28 mouse cellular contexts compared by ENCODE assay signal in genomic region chr2:131481733-131482132, GRCm38 (mm10). TPM values are rescaled to one million over a fixed set of nuclear protein-coding genes. Genes with fewer than 3 reads are reported as not detected.
A peak's percentile ranks its signal among the peaks of the same experiment; 100 is the strongest.
DNase-seq lines count a peak whose midpoint lies in the region; ATAC-seq lines count a peak whose summit lies in the region.
"Had no signal": no experiment of that assay in that cellular context is flagged by ENCODE, and none has a peak within 500 bp of the region (broad histone marks: within the 10 kb centered on the region; RNA-seq: fewer than 3 reads in every experiment).

No protein-coding gene starts in this region.

- no peak for ATAC-seq in embryonic facial prominence, embryonic 13.5 days (ENCODE audit: insufficient number of reproducible peaks, insufficient read depth, low FRiP score, low TSS enrichment, low read depth)
- ATAC-seq in limb, embryonic 12.5 days (ENCODE audit: insufficient number of reproducible peaks, insufficient read depth, low FRiP score, low TSS enrichment, low read depth) = no peak
- no peak for ATAC-seq in forebrain, embryonic 13.5 days
- no peak for ATAC-seq in forebrain, embryonic 16.5 days
- ATAC-seq: activated CD4-positive, CD25-positive, alpha-beta regulatory T cell, adult 4 months; forebrain, postnatal 0 days; hindbrain, postnatal 0 days; intestine, embryonic 16.5 days had no signal

- peaks cover 23% of the 10 kb centered on the region for H3K4me1 ChIP-seq in embryonic facial prominence, embryonic 13.5 days
- peaks cover 12% of the 10 kb centered on the region for H3K4me1 ChIP-seq in embryonic facial prominence, embryonic 10.5 days
- H3K4me1 ChIP-seq in limb, embryonic 12.5 days (replicated peaks) = peaks cover 25% of the 10 kb centered on the region
- H3K4me1 ChIP-seq in forebrain, embryonic 13.5 days = no peaks in the 10 kb centered on the region
- H3K4me1 ChIP-seq in forebrain, embryonic 16.5 days (replicated peaks; ENCODE audit: control insufficient read depth, insufficient read depth, low read length) = no peaks in the 10 kb centered on the region
- H3K4me1 ChIP-seq: forebrain, embryonic 12.5 days; heart, embryonic 10.5 days had no signal

- 21% methylated on average over 1 of the region's 1 CpGs for WGBS in embryonic facial prominence, embryonic 13.5 days
- WGBS in embryonic facial prominence, embryonic 10.5 days = 41% methylated on average over 1 of the region's 1 CpGs
- 8% methylated on average over 1 of the region's 1 CpGs for WGBS in limb, embryonic 12.5 days
- 30% methylated on average over 1 of the region's 1 CpGs for WGBS in forebrain, embryonic 13.5 days
- WGBS in forebrain, embryonic 16.5 days = 18% methylated on average over 1 of the region's 1 CpGs

- DNase-seq in embryonic facial prominence, embryonic 10.5 days (ENCODE audit: low spot score) = no peak
- DNase-seq in brain, adult 2 months (ENCODE audit: low read depth, low spot score) = peak; percentile 46
- peak; percentile 74 for DNase-seq in hindlimb bud, embryonic 11.5 days (ENCODE audit: extremely low spot score, low read depth, low spot score)
- no peak for DNase-seq in lung, postnatal 4 days
- DNase-seq: adrenal gland, adult 8-10 months; adrenal gland, postnatal 25 days; cerebellum, adult 11 months; cerebellum, adult 2 months; cerebellum, adult 9-11 months; cerebellum, postnatal 36 days; embryo, embryonic 11 days; forebrain, postnatal 0 days; gastrocnemius, postnatal 25 days; heart, adult 18-20 months; heart, postnatal 14 days; heart, postnatal 4 days had no signal

- H3K9me3 ChIP-seq in embryonic facial prominence, embryonic 13.5 days = peaks cover 6% of the 10 kb centered on the region; the same call in 1 of the 2 replicates
- H3K9me3 ChIP-seq in embryonic facial prominence, embryonic 10.5 days = no peaks in the 10 kb centered on the region
- H3K9me3 ChIP-seq in limb, embryonic 12.5 days = no peaks in the 10 kb centered on the region
- no peaks in the 10 kb centered on the region for H3K9me3 ChIP-seq in forebrain, embryonic 13.5 days (replicated peaks)
- no peaks in the 10 kb centered on the region for H3K9me3 ChIP-seq in forebrain, embryonic 16.5 days (ENCODE audit: control insufficient read depth, low read length)
- H3K9me3 ChIP-seq: forebrain, embryonic 12.5 days; heart, embryonic 10.5 days; heart, embryonic 13.5 days had no signal

- no peaks in the 10 kb centered on the region for H3K27me3 ChIP-seq in embryonic facial prominence, embryonic 13.5 days
- H3K27me3 ChIP-seq in embryonic facial prominence, embryonic 10.5 days (replicated peaks; ENCODE audit: low read depth, poor library complexity, severe bottlenecking) = no peaks in the 10 kb centered on the region
- H3K27me3 ChIP-seq in limb, embryonic 12.5 days = no peaks in the 10 kb centered on the region
- no peaks in the 10 kb centered on the region for H3K27me3 ChIP-seq in forebrain, embryonic 13.5 days
- no peaks in the 10 kb centered on the region for H3K27me3 ChIP-seq in forebrain, embryonic 16.5 days (replicated peaks; ENCODE audit: control insufficient read depth, insufficient read depth, low read length)
- H3K27me3 ChIP-seq: forebrain, embryonic 12.5 days; heart, embryonic 13.5 days had no signal

- H3K4me2 ChIP-seq in embryonic facial prominence, embryonic 13.5 days = no peak overlapping the region
- no peak overlapping the region for H3K4me2 ChIP-seq in limb, embryonic 12.5 days
- H3K4me2 ChIP-seq in forebrain, embryonic 13.5 days = no peak overlapping the region
- H3K4me2 ChIP-seq in forebrain, embryonic 16.5 days (ENCODE audit: low read length) = no peak overlapping the region
- H3K4me2 ChIP-seq: forebrain, embryonic 12.5 days; heart, embryonic 13.5 days; hindbrain, embryonic 14.5 days had no signal

- H3K27ac ChIP-seq in embryonic facial prominence, embryonic 13.5 days = peak overlapping the region; percentile 71
- no peak overlapping the region for H3K27ac ChIP-seq in embryonic facial prominence, embryonic 10.5 days (replicated peaks)
- H3K27ac ChIP-seq in limb, embryonic 12.5 days = peak overlapping the region; percentile 94
- H3K27ac ChIP-seq in forebrain, embryonic 13.5 days = no peak overlapping the region
- no peak overlapping the region for H3K27ac ChIP-seq in forebrain, embryonic 16.5 days (ENCODE audit: low read length)
- H3K27ac ChIP-seq: forebrain, embryonic 12.5 days; heart, embryonic 10.5 days; heart, embryonic 13.5 days; hindbrain, embryonic 14.5 days; hindbrain, postnatal 0 days had no signal

- H3K4me3 ChIP-seq in embryonic facial prominence, embryonic 13.5 days = no peak overlapping the region
- no peak overlapping the region for H3K4me3 ChIP-seq in embryonic facial prominence, embryonic 10.5 days
- H3K4me3 ChIP-seq in limb, embryonic 12.5 days (replicated peaks) = no peak overlapping the region
- no peak overlapping the region for H3K4me3 ChIP-seq in forebrain, embryonic 13.5 days
- H3K4me3 ChIP-seq in forebrain, embryonic 16.5 days (replicated peaks; ENCODE audit: low read length) = no peak overlapping the region
- H3K4me3 ChIP-seq: erythroblast, embryonic 14.5 days; forebrain, embryonic 12.5 days; heart, embryonic 10.5 days; heart, embryonic 13.5 days had no signal

- H3K9ac ChIP-seq in embryonic facial prominence, embryonic 13.5 days = no peak overlapping the region
- no peak overlapping the region for H3K9ac ChIP-seq in limb, embryonic 12.5 days (replicated peaks)
- H3K9ac ChIP-seq in forebrain, embryonic 13.5 days = no peak overlapping the region
- H3K9ac ChIP-seq in forebrain, embryonic 16.5 days (replicated peaks; ENCODE audit: low read depth, low read length) = no peak overlapping the region
- H3K9ac ChIP-seq: forebrain, embryonic 12.5 days; forebrain, postnatal 0 days; heart, embryonic 13.5 days; hindbrain, embryonic 14.5 days had no signal

- H3K36me3 ChIP-seq in embryonic facial prominence, embryonic 13.5 days = no peaks in the 10 kb centered on the region
- no peaks in the 10 kb centered on the region for H3K36me3 ChIP-seq in embryonic facial prominence, embryonic 10.5 days (replicated peaks)
- H3K36me3 ChIP-seq in limb, embryonic 12.5 days = no peaks in the 10 kb centered on the region
- H3K36me3 ChIP-seq in forebrain, embryonic 13.5 days (ENCODE audit: poor library complexity, severe bottlenecking) = no peaks in the 10 kb centered on the region
- H3K36me3 ChIP-seq in forebrain, embryonic 16.5 days (ENCODE audit: control insufficient read depth, insufficient read depth) = no peaks in the 10 kb centered on the region
- H3K36me3 ChIP-seq: forebrain, embryonic 12.5 days; heart, embryonic 10.5 days; heart, embryonic 13.5 days had no signal

RNA-seq across cellular contexts. Expression of gene Smox, which starts 9.6 kb away (rescaled TPM):
- 57.2 and 60.2 TPM in 2 replicates for polyA plus RNA-seq in embryonic facial prominence, embryonic 13.5 days (2015; fragmentation: Nextera tagmentation; extraction: Ambion mirVana)
- 36.0 and 42.0 TPM in 2 replicates for polyA plus RNA-seq in embryonic facial prominence, embryonic 10.5 days (2016; fragmentation: Nextera tagmentation; extraction: Ambion mirVana)
- 85.5 and 96.5 TPM in 2 replicates for polyA plus RNA-seq in limb, embryonic 12.5 days (2016; fragmentation: Nextera tagmentation; extraction: Ambion mirVana)
- 51.3 and 52.5 TPM in 2 replicates for polyA plus RNA-seq in forebrain, embryonic 13.5 days (2015; fragmentation: Nextera tagmentation; extraction: Ambion mirVana)
- 56.2 and 57.2 TPM in 2 replicates for polyA plus RNA-seq in forebrain, embryonic 16.5 days (2015; fragmentation: Nextera tagmentation; extraction: Ambion mirVana)

Comparison
In these comparisons a context has a peak if more than half of its experiments do, and no peak if none do; other contexts are left out.
1. H3K27ac ChIP-seq: peak in embryonic facial prominence, embryonic 13.5 days (single experiment) and limb, embryonic 12.5 days (single experiment); none in embryonic facial prominence, embryonic 10.5 days (single experiment), forebrain, embryonic 13.5 days (single experiment) and forebrain, embryonic 16.5 days (single experiment).
2. DNase-seq: peak in brain, adult 2 months (single experiment) and hindlimb bud, embryonic 11.5 days (single experiment); none in embryonic facial prominence, embryonic 10.5 days (single experiment) and lung, postnatal 4 days (0 of 2).